Mouse (Mus musculus) limb, embryonic 14.5 days (tissue): ENCODE results near the gene Hp1bp3. TPM values are rescaled to one million over a fixed set of nuclear protein-coding genes. Genes with fewer than 3 reads are reported as not detected.

ENCODE experiments used
- ATAC-seq: fragments of 200-750 bp; cut with Nextera tagmentation; 2 replicates; pipeline ENCODE4 v1.8.0; 2017; ENCODE audit warnings: low read depth, moderate number of reproducible peaks, moderate TSS enrichment; ENCODE audit not compliant: low FRiP score
- DNase-seq: peaks from one replicate; pipeline ENCODE4 v3.0.0-alpha.2; 2015; ENCODE audit warnings: low spot score
- H3K27ac ChIP-seq: fragments of 300-500 bp; sonication (generic); replicated peaks from 2 replicates; pipeline ENCODE4 v1.5.1; 2014; ENCODE audit warnings: low read depth, mild to moderate bottlenecking, low read length, moderate library complexity, mixed read lengths
- H3K27me3 ChIP-seq: fragments of 300-500 bp; sonication (generic); 2 replicates; pipeline ENCODE4 v1.6.1; 2014; ENCODE audit warnings: low read length, mixed read lengths; ENCODE audit not compliant: control insufficient read depth, insufficient read depth
- H3K36me3 ChIP-seq: fragments of 300-500 bp; sonication (generic); 2 replicates; pipeline ENCODE4 v1.6.1; 2014; ENCODE audit warnings: mild to moderate bottlenecking, low read length, moderate library complexity, mixed read lengths; ENCODE audit not compliant: control insufficient read depth, insufficient read depth
- H3K4me1 ChIP-seq: fragments of 300-500 bp; sonication (generic); 2 replicates; pipeline ENCODE4 v1.6.1; 2014; ENCODE audit warnings: antibody characterized with exemption, low read length, mixed read lengths; ENCODE audit not compliant: control insufficient read depth, insufficient read depth
- H3K4me2 ChIP-seq: fragments of 300-500 bp; sonication (generic); replicated peaks from 2 replicates; pipeline ENCODE4 v1.6.1; 2014; ENCODE audit warnings: low read depth, mild to moderate bottlenecking, low read length, moderate library complexity; ENCODE audit not compliant: severe bottlenecking
- H3K4me3 ChIP-seq: fragments of 300-500 bp; sonication (generic); replicated peaks from 2 replicates; pipeline ENCODE4 v1.5.1; 2014; ENCODE audit warnings: low read length
- H3K9ac ChIP-seq: fragments of 300-500 bp; sonication (generic); 2 replicates; pipeline ENCODE4 v1.6.1; 2014; ENCODE audit warnings: mild to moderate bottlenecking, low read depth, low read length, moderate library complexity; ENCODE audit not compliant: severe bottlenecking
- H3K9me3 ChIP-seq: fragments of 300-500 bp; sonication (generic); 2 replicates; pipeline ENCODE4 v1.6.1; 2016; ENCODE audit warnings: low read length; ENCODE audit not compliant: control insufficient read depth
- POLR2A ChIP-seq: fragments of 200-500 bp; IDR thresholded peaks from 2 replicates; pipeline ENCODE4 v1.8.0; 2012; ENCODE audit warnings: inconsistent platforms, mild to moderate bottlenecking, moderate library complexity, borderline replicate concordance; ENCODE audit not compliant: insufficient read depth, insufficient read length; ENCODE audit errors: extremely low read depth
- WGBS: fragments of 180-500 bp; shearing (Covaris S2); extraction: QIAGEN DNeasy Blood & Tissue Kit; methylation state at CpG from one replicate; pipeline ENCODE4 v1.1.7; 2014; 5-methylcytosine and 5-hydroxymethylcytosine counted together
- polyA plus RNA-seq, 2 experiments: library from polyadenylated mRNA; depleted of rRNA in 1 of 2; stranded (reverse) in 1 of 2; unstranded in 1 of 2; fragments of >200 nt; fragmentation: Nextera tagmentation in 1 of 2; extraction: Ambion mirVana in 1 of 2; gene quantifications; 2 replicates each; pipeline versions ENCODE4 v1.2.1 to v1.2.3; 2012 to 2014

Hp1bp3 gene
- 165 and 174 TPM in 2 replicates for polyA plus RNA-seq (2012; rRNA removed)
- 183 and 212 TPM in 2 replicates for polyA plus RNA-seq (2014; fragmentation: Nextera tagmentation; extraction: Ambion mirVana)

GRCm38 (mm10) chr4:138216200-138216890, at the start of gene Hp1bp3:
Gene Hp1bp3 (plus strand): TSS chr4:138216296.
- H3K4me2 ChIP-seq, result peak within 1 kb of the TSS; percentile 80
- H3K9me3 ChIP-seq, result no peaks in the 10 kb centered on the region
- H3K36me3 ChIP-seq, result peaks cover 24% of the 10 kb centered on the region
- DNase-seq (peak; percentile 75), ATAC-seq (peak; percentile 66)
- H3K4me1 ChIP-seq, result peaks cover 15% of the 10 kb centered on the region
- WGBS, result 0% methylated on average over 14 of the region's 84 CpGs
- H3K27me3 ChIP-seq, result no peaks in the 10 kb centered on the region
- peak within 1 kb of the TSS; percentile 98 for H3K4me3 ChIP-seq
- TF ChIP-seq POLR2A, result peak; percentile 73; the same call in 1 of the 2 replicates
- H3K27ac ChIP-seq, result peak within 1 kb of the TSS; percentile 97
- H3K9ac ChIP-seq, result peak within 1 kb of the TSS; percentile 97

- H3K4me2 ChIP-seq, result no peak overlapping the region
- H3K4me3 ChIP-seq, result no peak overlapping the region
- no peaks in the 10 kb centered on the region for H3K4me1 ChIP-seq
- no peak overlapping the region for H3K9ac ChIP-seq
- no peaks in the 10 kb centered on the region for H3K9me3 ChIP-seq
- no peaks in the 10 kb centered on the region for H3K27me3 ChIP-seq
- no peak for ATAC-seq
- 91% methylated on average over 10 of the region's 10 CpGs for WGBS
- peaks cover 87% of the 10 kb centered on the region for H3K36me3 ChIP-seq
- DNase-seq, result no peak
- H3K27ac ChIP-seq, result no peak overlapping the region
- no peak for TF ChIP-seq POLR2A
These were observed 49.6 kb upstream of the Hp1bp3 start for GRCm38 (mm10) chr4:138166519-138166918.

- Histone ChIP-seq H3K27ac (no peak overlapping the region), H3K4me2 (no peak overlapping the region), H3K9ac (no peak overlapping the region), H3K27me3 (no peaks in the 10 kb centered on the region), H3K4me3 (no peak overlapping the region), H3K9me3 (no peaks in the 10 kb centered on the region), H3K36me3 (peaks cover 90% of the 10 kb centered on the region), H3K4me1 (no peaks in the 10 kb centered on the region)
- WGBS, result 72% methylated on average over 3 of the region's 3 CpGs
- TF ChIP-seq POLR2A, result no peak
- ATAC-seq, result no peak
- no peak for DNase-seq
These were observed 47.9 kb upstream of the Hp1bp3 start for GRCm38 (mm10) chr4:138168162-138168561.

- ATAC-seq (no peak), DNase-seq (no peak)
- 94% methylated on average over 4 of the region's 4 CpGs for WGBS
- H3K27ac ChIP-seq, result no peak overlapping the region
- H3K9ac ChIP-seq, result no peak overlapping the region
- no peaks in the 10 kb centered on the region for H3K9me3 ChIP-seq
- H3K36me3 ChIP-seq, result peaks cover 92% of the 10 kb centered on the region
- TF ChIP-seq POLR2A, result no peak
- H3K4me2 ChIP-seq, result no peak overlapping the region
- no peaks in the 10 kb centered on the region for H3K27me3 ChIP-seq
- no peak overlapping the region for H3K4me3 ChIP-seq
- H3K4me1 ChIP-seq, result no peaks in the 10 kb centered on the region
These were observed 46.7 kb upstream of the Hp1bp3 start for GRCm38 (mm10) chr4:138169420-138169819.

GRCm38 (mm10) chr4:138172686-138173085, 43.4 kb upstream of the Hp1bp3 start:
- TF ChIP-seq POLR2A, result no peak
- H3K4me2 ChIP-seq, result no peak overlapping the region
- DNase-seq (no peak), ATAC-seq (no peak)
- H3K27ac ChIP-seq, result no peak overlapping the region
- peaks cover 92% of the 10 kb centered on the region for H3K36me3 ChIP-seq
- WGBS, result 92% methylated on average over 4 of the region's 4 CpGs
- no peaks in the 10 kb centered on the region for H3K4me1 ChIP-seq
- no peaks in the 10 kb centered on the region for H3K9me3 ChIP-seq
- no peak overlapping the region for H3K4me3 ChIP-seq
- no peaks in the 10 kb centered on the region for H3K27me3 ChIP-seq
- H3K9ac ChIP-seq, result no peak overlapping the region

GRCm38 (mm10) chr4:138179391-138179790, 36.7 kb upstream of the Hp1bp3 start:
- no peaks in the 10 kb centered on the region for H3K27me3 ChIP-seq
- WGBS, result 90% methylated on average over 5 of the region's 5 CpGs
- H3K4me1 ChIP-seq, result no peaks in the 10 kb centered on the region
- H3K36me3 ChIP-seq, result peaks cover 96% of the 10 kb centered on the region
- no peak for TF ChIP-seq POLR2A
- H3K4me2 ChIP-seq, result no peak overlapping the region
- no peak overlapping the region for H3K4me3 ChIP-seq
- no peak overlapping the region for H3K9ac ChIP-seq
- ATAC-seq (no peak), DNase-seq (no peak)
- no peak overlapping the region for H3K27ac ChIP-seq
- no peaks in the 10 kb centered on the region for H3K9me3 ChIP-seq
